Mouse (Mus musculus) CH12.LX (cell line): ENCODE results near the gene Wdr24. TPM values are rescaled to one million over a fixed set of nuclear protein-coding genes. Genes with fewer than 3 reads are reported as not detected.

ENCODE experiments used
- DNase-seq: peaks from one replicate; pipeline ENCODE4 v3.0.0-alpha.2; 2013; ENCODE audit errors: extremely low read depth
- H3K27ac ChIP-seq: 2 replicates; pipeline ENCODE4 v1.5.1; 2012; ENCODE audit warnings: low read depth, mild to moderate bottlenecking, control low read depth, moderate library complexity; ENCODE audit not compliant: insufficient read depth
- H3K27me3 ChIP-seq: replicated peaks from 2 replicates; pipeline ENCODE3; 2012; ENCODE audit warnings: inconsistent platforms
- H3K36me3 ChIP-seq, 2 experiments: replicated peaks in 1 of 2; 2 replicates each; pipeline versions ENCODE3 to v1.6.1; 2012; ENCODE audit warnings: inconsistent platforms in 1 of 2, low read length in 1 of 2, mild to moderate bottlenecking in 1 of 2, mixed read lengths in 1 of 2, moderate library complexity in 1 of 2; ENCODE audit not compliant: control insufficient read depth in 1 of 2, insufficient read depth in 1 of 2
- H3K4me1 ChIP-seq, 2 experiments: 2 replicates each; pipeline ENCODE4 v1.6.1; 2012; ENCODE audit warnings: inconsistent platforms in 1 of 2, moderate library complexity in 1 of 2; ENCODE audit not compliant: insufficient read depth in 2 of 2, control insufficient read depth in 1 of 2
- H3K4me2 ChIP-seq: 2 replicates; pipeline ENCODE4 v1.6.1; 2012; ENCODE audit warnings: low read depth, mild to moderate bottlenecking, control low read depth; ENCODE audit not compliant: poor library complexity, insufficient read depth, severe bottlenecking
- H3K4me3 ChIP-seq, 3 experiments: fragments of 150-350 bp in 1 of 3; sonication (generic) in 1 of 3; replicated peaks in 1 of 3; 2 replicates each; pipeline versions ENCODE3 to v1.5.1; 2011 to 2012; ENCODE audit warnings: low read depth in 2 of 3, low read length in 2 of 3, mild to moderate bottlenecking in 2 of 3, moderate library complexity in 2 of 3, control low read depth in 1 of 3, improper control_type of control experiment in 1 of 3, inconsistent platforms in 1 of 3, mixed read lengths in 1 of 3; ENCODE audit not compliant: poor library complexity in 1 of 3
- H3K79me2 ChIP-seq: replicated peaks from 2 replicates; pipeline ENCODE4 v1.6.1; 2012; ENCODE audit warnings: mild to moderate bottlenecking, moderate library complexity; ENCODE audit not compliant: control insufficient read depth, poor library complexity, insufficient read depth, severe bottlenecking; ENCODE audit errors: extremely low read depth
- H3K9ac ChIP-seq: 2 replicates; pipeline ENCODE4 v1.6.1; 2012; ENCODE audit warnings: low read depth, mild to moderate bottlenecking, control low read depth, moderate library complexity; ENCODE audit not compliant: insufficient read depth
- H3K9me3 ChIP-seq: replicated peaks from 2 replicates; pipeline ENCODE3; 2012; ENCODE audit warnings: low read length, inconsistent platforms, mixed read lengths
- BHLHE40 ChIP-seq: IDR thresholded peaks from 2 replicates; pipeline ENCODE4 v1.6.1; 2011; ENCODE audit warnings: mild to moderate bottlenecking, low read depth, low read length, improper control_type of control experiment
- CHD1 ChIP-seq: IDR thresholded peaks from 2 replicates; pipeline ENCODE4 v1.6.1; 2012; ENCODE audit warnings: low read depth, low read length, improper control_type of control experiment, inconsistent platforms
- CTCF ChIP-seq, 2 experiments: IDR thresholded peaks in 1 of 2; conservative IDR thresholded peaks in 1 of 2; 2 replicates each; pipeline ENCODE4 v1.5.1; 2011 to 2012; ENCODE audit warnings: low read depth in 2 of 2, low read length in 2 of 2, improper control_type of control experiment in 1 of 2, inconsistent platforms in 1 of 2, mild to moderate bottlenecking in 1 of 2, moderate library complexity in 1 of 2
- E2F4 ChIP-seq: IDR thresholded peaks from 2 replicates; pipeline ENCODE4 v1.6.1; 2011; ENCODE audit warnings: low read depth, low read length, improper control_type of control experiment; ENCODE audit not compliant: insufficient replicate concordance
- ELF1 ChIP-seq: IDR thresholded peaks from 2 replicates; pipeline ENCODE4 v1.6.1; 2014; ENCODE audit warnings: low read depth, mild to moderate bottlenecking, inconsistent platforms, low read length, improper control_type of control experiment
- EP300 ChIP-seq: IDR thresholded peaks from 2 replicates; pipeline ENCODE4 v1.6.1; 2011; ENCODE audit warnings: low read length, improper control_type of control experiment
- ETS1 ChIP-seq: conservative IDR thresholded peaks from 2 replicates; pipeline ENCODE4 v1.6.1; 2012; ENCODE audit warnings: low read depth, mild to moderate bottlenecking, inconsistent platforms, low read length, improper control_type of control experiment, moderate library complexity
- JUN ChIP-seq: IDR thresholded peaks from 2 replicates; pipeline ENCODE4 v1.6.1; 2011; ENCODE audit warnings: low read depth, mild to moderate bottlenecking, low read length, improper control_type of control experiment, moderate library complexity; ENCODE audit not compliant: insufficient read depth
- KAT2A ChIP-seq: IDR thresholded peaks from 2 replicates; pipeline ENCODE4 v1.6.1; 2012; ENCODE audit warnings: low read length, improper control_type of control experiment, inconsistent platforms; ENCODE audit not compliant: insufficient replicate concordance
- MAFK ChIP-seq: IDR thresholded peaks from 2 replicates; pipeline ENCODE4 v1.6.1; 2011; ENCODE audit warnings: low read length, improper control_type of control experiment; ENCODE audit not compliant: insufficient replicate concordance
- MAX ChIP-seq: IDR thresholded peaks from 2 replicates; pipeline ENCODE4 v1.6.1; 2011; ENCODE audit warnings: low read length, improper control_type of control experiment
- MXI1 ChIP-seq: IDR thresholded peaks from 2 replicates; pipeline ENCODE4 v1.6.1; 2011; ENCODE audit warnings: mild to moderate bottlenecking, low read depth, low read length, improper control_type of control experiment
- NELFE ChIP-seq: IDR thresholded peaks from 2 replicates; pipeline ENCODE4 v1.6.1; 2011; ENCODE audit warnings: low read depth, low read length, improper control_type of control experiment
- NRF1 ChIP-seq: IDR thresholded peaks from 2 replicates; pipeline ENCODE4 v1.6.1; 2014; ENCODE audit warnings: low read depth, mild to moderate bottlenecking, inconsistent platforms, low read length, improper control_type of control experiment, moderate library complexity
- POLR2A ChIP-seq: IDR thresholded peaks from 2 replicates; pipeline ENCODE4 v1.6.1; 2011; ENCODE audit warnings: low read depth, mild to moderate bottlenecking, improper control_type of control experiment, low read length
- RAD21 ChIP-seq: IDR thresholded peaks from 2 replicates; pipeline ENCODE4 v1.6.1; 2011; ENCODE audit warnings: low read depth, mild to moderate bottlenecking, low read length, improper control_type of control experiment, moderate library complexity
- SIN3A ChIP-seq: IDR thresholded peaks from 2 replicates; pipeline ENCODE4 v1.6.1; 2012; ENCODE audit warnings: low read length, improper control_type of control experiment, inconsistent platforms
- SMC3 ChIP-seq: IDR thresholded peaks from 2 replicates; pipeline ENCODE4 v1.6.1; 2011; ENCODE audit warnings: low read depth, low read length, improper control_type of control experiment
- TBP ChIP-seq: conservative IDR thresholded peaks from 2 replicates; pipeline ENCODE4 v1.6.1; 2011; ENCODE audit warnings: low read depth, low read length, improper control_type of control experiment
- TCF12 ChIP-seq: IDR thresholded peaks from 2 replicates; pipeline ENCODE4 v1.6.1; 2014; ENCODE audit warnings: low read depth, mild to moderate bottlenecking, inconsistent platforms, low read length, improper control_type of control experiment
- UBTF ChIP-seq: IDR thresholded peaks from 2 replicates; pipeline ENCODE4 v1.6.1; 2012; ENCODE audit warnings: low read depth, mild to moderate bottlenecking, inconsistent platforms, low read length, improper control_type of control experiment, moderate library complexity
- USF1 ChIP-seq: IDR thresholded peaks from 2 replicates; pipeline ENCODE4 v1.6.1; 2014; ENCODE audit warnings: low read depth, mild to moderate bottlenecking, inconsistent platforms, low read length, improper control_type of control experiment
- ZC3H11A ChIP-seq: IDR thresholded peaks from 2 replicates; pipeline ENCODE4 v1.6.1; 2012; ENCODE audit warnings: low read depth, mild to moderate bottlenecking, inconsistent platforms, low read length, improper control_type of control experiment
- ZKSCAN1 ChIP-seq: IDR thresholded peaks from 2 replicates; pipeline ENCODE4 v1.6.1; 2012; ENCODE audit warnings: low read depth, inconsistent platforms, low read length, improper control_type of control experiment, borderline replicate concordance
- dilution Hi-C: fragments of 300-500 bp; cut with MboI; formaldehyde crosslinking; loops from 2 replicates; pipeline ENCODE4 v1.14.3; 2020; ENCODE audit warnings: low sequenced_read_pairs; ENCODE audit not compliant: extremely low pct_unique_long_range_greater_than_20kb, extremely low pct_ligation_motif_present
- in situ Hi-C: fragments of 300-500 bp; cut with MboI; formaldehyde crosslinking; loops from 3 replicates; pipeline ENCODE4 v1.14.3; 2019; ENCODE audit warnings: low sequenced_read_pairs, low pct_ligation_motif_present, low pct_unique_long_range_greater_than_20kb, mixed read lengths
- polyA plus RNA-seq: library from polyadenylated mRNA; unstranded; fragments of >175 nt; gene quantifications from 2 replicates; pipeline ENCODE4 v1.2.1, GENCODE M21; 2012; ENCODE audit warnings: low read depth; ENCODE audit not compliant: insufficient read length
- total RNA-seq, 2 experiments: library from RNA; depleted of rRNA; stranded (reverse); fragments of 300-350 nt in 1 of 2; fragments of >200 nt in 1 of 2; gene quantifications; 2 replicates each; pipeline ENCODE4 v1.2.3; 2012 to 2014

The Wdr24 gene
- total and polyA plus RNA-seq, 3 experiments: 20.4 to 28.6 (median 20.9) TPM

GRCm38 (mm10) chr17:25843122-25843521, 19.7 kb downstream of the Wdr24 start:
- Histone ChIP-seq H3K36me3 (peaks cover 59 to 83% of the 10 kb centered on the region in 2 experiments), H3K4me3 (peak overlapping the region; percentile 71 to 93 (median 77)), H3K27me3 (no peaks in the 10 kb centered on the region), H3K9me3 (no peaks in the 10 kb centered on the region), H3K79me2 (peaks cover 14% of the 10 kb centered on the region), H3K27ac (no peak overlapping the region), H3K4me1 (peaks cover 12 to 15% of the 10 kb centered on the region in 2 experiments), H3K4me2 (peak overlapping the region; percentile 71; the same call in 1 of the 2 replicates), H3K9ac (peak overlapping the region; percentile 83)
- dilution Hi-C loops: no loop called here
- no peak for DNase-seq
- TF ChIP-seq MAFK (no peak), USF1 (no peak), EP300 (no peak), SIN3A (no peak), JUN (no peak), BHLHE40 (no peak), CHD1 (no peak), NELFE (no peak), TBP (no peak), ZC3H11A (no peak), CTCF (conservative IDR thresholded peaks at IDR 0.05 in 1 of 2, IDR thresholded peaks at IDR 0.05 in 1 of 2; ENCODE audit: low read depth in 2 of 2, low read length in 2 of 2) (no peak)
- in situ Hi-C loops: no loop called here

- peaks cover 60 to 84% of the 10 kb centered on the region in 2 experiments for H3K36me3 ChIP-seq
- in situ Hi-C loops (no loop called here), dilution Hi-C loops (no loop called here)
- peak overlapping the region; percentile 83 for H3K9ac ChIP-seq
- TF ChIP-seq POLR2A (no peak), ETS1 (no peak), UBTF (no peak), SMC3 (no peak), CTCF (conservative IDR thresholded peaks at IDR 0.05 in 1 of 2, IDR thresholded peaks at IDR 0.05 in 1 of 2; ENCODE audit: low read depth in 2 of 2, low read length in 2 of 2) (no peak), MAX (no peak), MAFK (no peak), USF1 (no peak), MXI1 (no peak), EP300 (no peak), E2F4 (no peak), ZKSCAN1 (no peak), NRF1 (no peak), ELF1 (no peak), KAT2A (no peak), RAD21 (no peak), TCF12 (no peak)
- no peaks in the 10 kb centered on the region for H3K9me3 ChIP-seq
- peak overlapping the region; percentile 71 to 93 (median 77) for H3K4me3 ChIP-seq
- peaks cover 12 to 15% of the 10 kb centered on the region in 2 experiments for H3K4me1 ChIP-seq
- no peaks in the 10 kb centered on the region for H3K27me3 ChIP-seq
- peaks cover 14% of the 10 kb centered on the region for H3K79me2 ChIP-seq
- DNase-seq: no peak
- H3K27ac ChIP-seq: peak overlapping the region; percentile 54
- H3K4me2 ChIP-seq: peak overlapping the region; percentile 71
These were observed 20.4 kb downstream of the Wdr24 start for GRCm38 (mm10) chr17:25843636-25844395.
